Mouse (Mus musculus) fat pad, adult 2 months (tissue): ENCODE data around the gene Agap1.

Experiments
- DNase-seq: peaks from one replicate; pipeline ENCODE4 v3.0.0-alpha.2; 2011; ENCODE audit warnings: low read depth, low spot score; ENCODE audit errors: extremely low read depth

Gene Agap1

GRCm38 (mm10) chr1:89542464-89542863 lies 87.9 kb downstream of the Agap1 start:
- no peak for DNase-seq

- DNase-seq, result no peak
Measured at GRCm38 (mm10) chr1:89543312-89543711, 88.7 kb downstream of the Agap1 start.

GRCm38 (mm10) chr1:89544094-89544493 lies 89.5 kb downstream of the Agap1 start:
- no peak for DNase-seq

GRCm38 (mm10) chr1:89545099-89545498 lies 90.5 kb downstream of the Agap1 start:
- DNase-seq, result no peak

GRCm38 (mm10) chr1:89547525-89548504 lies 93.2 kb downstream of the Agap1 start:
- no peak for DNase-seq

GRCm38 (mm10) chr1:89550061-89550869 lies 95.7 kb downstream of the Agap1 start:
- DNase-seq, result no peak

GRCm38 (mm10) chr1:89552470-89552869 lies 97.9 kb downstream of the Agap1 start:
- DNase-seq, result no peak

GRCm38 (mm10) chr1:89553791-89554190 lies 99.2 kb downstream of the Agap1 start:
- DNase-seq, result no peak

GRCm38 (mm10) chr1:89554969-89555856 lies 100.6 kb downstream of the Agap1 start:
- no peak for DNase-seq

- DNase-seq, result no peak
Measured at GRCm38 (mm10) chr1:89556006-89556405, 101.4 kb downstream of the Agap1 start.

GRCm38 (mm10) chr1:89557401-89557800 lies 102.8 kb downstream of the Agap1 start:
- no peak for DNase-seq

- DNase-seq, result no peak
Measured at GRCm38 (mm10) chr1:89558080-89558479, 103.5 kb downstream of the Agap1 start.

- DNase-seq, result no peak
Measured at GRCm38 (mm10) chr1:89563399-89563798, 108.8 kb downstream of the Agap1 start.

GRCm38 (mm10) chr1:89566578-89567488 lies 112.2 kb downstream of the Agap1 start:
- DNase-seq, result no peak

- DNase-seq, result no peak
Measured at GRCm38 (mm10) chr1:89568546-89569405, 114.2 kb downstream of the Agap1 start.

GRCm38 (mm10) chr1:89570522-89571299 lies 116.1 kb downstream of the Agap1 start:
- no peak for DNase-seq

- no peak for DNase-seq
Measured at GRCm38 (mm10) chr1:89573486-89573885, 118.9 kb downstream of the Agap1 start.
